Mouse (Mus musculus): ENCODE results near the gene Brd4. TPM values are rescaled to one million over a fixed set of nuclear protein-coding genes. Genes with fewer than 3 reads are reported as not detected.
A peak's percentile ranks its signal among the peaks of the same experiment; 100 is the strongest.
"Not testable (repeated sequence)": the region's sequence is repeated elsewhere in the genome, so short reads cannot be mapped to it uniquely, and the experiment has no call there.

The Brd4 gene
- polyA plus RNA-seq, 1 experiment from 2014 or later: 134 TPM

GRCm38 (mm10) chr17:32248192-32248591, 36.3 kb downstream of the Brd4 start:
- no peak overlapping the region for H3K4me3 ChIP-seq
- H3K27ac ChIP-seq: no peak overlapping the region
- peaks cover 34% of the 10 kb centered on the region for H3K36me3 ChIP-seq
- DNase-seq (ENCODE audit: low spot score): no peak
- H3K27me3 ChIP-seq (ENCODE audit: insufficient read depth, poor library complexity, severe bottlenecking): no peaks in the 10 kb centered on the region
- H3K4me1 ChIP-seq (replicated peaks): no peaks in the 10 kb centered on the region
- 100% methylated on average over 1 of the region's 1 CpGs for WGBS
- H3K9me3 ChIP-seq: no peaks in the 10 kb centered on the region

- Histone ChIP-seq H3K36me3 (peaks cover 28% of the 10 kb centered on the region), H3K4me3 (no peak overlapping the region), H3K27ac (no peak overlapping the region), H3K27me3 (ENCODE audit: insufficient read depth, poor library complexity, severe bottlenecking) (no peaks in the 10 kb centered on the region), H3K4me1 (replicated peaks) (no peaks in the 10 kb centered on the region), H3K9me3 (no peaks in the 10 kb centered on the region)
- DNase-seq (ENCODE audit: low spot score): no peak
- WGBS: 95% methylated on average over 1 of the region's 1 CpGs
These were observed 36.9 kb downstream of the Brd4 start for GRCm38 (mm10) chr17:32247616-32248015.

GRCm38 (mm10) chr17:32246117-32246516, 38.4 kb downstream of the Brd4 start:
- 84% methylated on average over 5 of the region's 5 CpGs for WGBS
- H3K4me3 ChIP-seq: no peak overlapping the region
- no peak overlapping the region for H3K27ac ChIP-seq
- H3K36me3 ChIP-seq: peaks cover 27% of the 10 kb centered on the region
- H3K27me3 ChIP-seq (ENCODE audit: insufficient read depth, poor library complexity, severe bottlenecking): no peaks in the 10 kb centered on the region
- H3K9me3 ChIP-seq: no peaks in the 10 kb centered on the region
- no peaks in the 10 kb centered on the region for H3K4me1 ChIP-seq (replicated peaks)
- no peak for DNase-seq (ENCODE audit: low spot score)

- Histone ChIP-seq H3K27me3 (ENCODE audit: insufficient read depth, poor library complexity, severe bottlenecking) (no peaks in the 10 kb centered on the region), H3K4me1 (replicated peaks) (peaks cover 5% of the 10 kb centered on the region; the same call in 1 of the 2 replicates), H3K27ac (no peak overlapping the region), H3K36me3 (peaks cover 44% of the 10 kb centered on the region), H3K4me3 (no peak overlapping the region), H3K9me3 (no peaks in the 10 kb centered on the region)
- no peak for DNase-seq (ENCODE audit: low spot score)
- 96% methylated on average over 2 of the region's 2 CpGs for WGBS
These were observed 43.5 kb downstream of the Brd4 start for GRCm38 (mm10) chr17:32240881-32241531.

GRCm38 (mm10) chr17:32238589-32238988, 45.9 kb downstream of the Brd4 start:
- 71% methylated on average over 1 of the region's 1 CpGs for WGBS
- no peak for DNase-seq (ENCODE audit: low spot score)
- peaks cover 47% of the 10 kb centered on the region for H3K36me3 ChIP-seq

GRCm38 (mm10) chr17:32235534-32236191, 48.9 kb downstream of the Brd4 start:
- WGBS: 83% methylated on average over 5 of the region's 5 CpGs
- Histone ChIP-seq H3K27ac (no peak overlapping the region), H3K27me3 (ENCODE audit: insufficient read depth, poor library complexity, severe bottlenecking) (no peaks in the 10 kb centered on the region), H3K4me1 (replicated peaks) (peaks cover 9% of the 10 kb centered on the region; the same call in 1 of the 2 replicates), H3K4me3 (no peak overlapping the region), H3K9me3 (no peaks in the 10 kb centered on the region), H3K36me3 (peaks cover 34% of the 10 kb centered on the region)
- DNase-seq (ENCODE audit: low spot score): peak; percentile 21

More at GRCm38 (mm10) chr17:32238589-32238988, 45.9 kb downstream of the Brd4 start:
- Histone ChIP-seq H3K27me3 (ENCODE audit: insufficient read depth, poor library complexity, severe bottlenecking) (no peaks in the 10 kb centered on the region), H3K27ac (no peak overlapping the region), H3K4me1 (replicated peaks) (peaks cover 9% of the 10 kb centered on the region; the same call in 1 of the 2 replicates), H3K9me3 (no peaks in the 10 kb centered on the region), H3K4me3 (no peak overlapping the region)

- Histone ChIP-seq H3K4me1 (replicated peaks) (peaks cover 6% of the 10 kb centered on the region; the same call in 1 of the 2 replicates), H3K27ac (no peak overlapping the region), H3K9me3 (no peaks in the 10 kb centered on the region), H3K4me3 (no peak overlapping the region), H3K36me3 (peaks cover 34% of the 10 kb centered on the region), H3K27me3 (ENCODE audit: insufficient read depth, poor library complexity, severe bottlenecking) (no peaks in the 10 kb centered on the region)
- no peak for DNase-seq (ENCODE audit: low spot score)
These were observed 51.3 kb downstream of the Brd4 start for GRCm38 (mm10) chr17:32233174-32233573.

- H3K27me3 ChIP-seq (ENCODE audit: insufficient read depth, poor library complexity, severe bottlenecking): no peaks in the 10 kb centered on the region
- H3K36me3 ChIP-seq: peaks cover 60% of the 10 kb centered on the region
- no peaks in the 10 kb centered on the region for H3K4me1 ChIP-seq (replicated peaks)
- no peak overlapping the region for H3K4me3 ChIP-seq
- no peak overlapping the region for H3K27ac ChIP-seq
- H3K9me3 ChIP-seq: no peaks in the 10 kb centered on the region
- 95% methylated on average over 4 of the region's 4 CpGs for WGBS
- DNase-seq (ENCODE audit: low spot score): no peak
These were observed 55.3 kb downstream of the Brd4 start for GRCm38 (mm10) chr17:32229256-32229655.

- Histone ChIP-seq H3K9me3 (no peaks in the 10 kb centered on the region), H3K27ac (no peak overlapping the region), H3K4me1 (replicated peaks) (no peaks in the 10 kb centered on the region), H3K4me3 (no peak overlapping the region), H3K36me3 (peaks cover 98% of the 10 kb centered on the region), H3K27me3 (ENCODE audit: insufficient read depth, poor library complexity, severe bottlenecking) (no peaks in the 10 kb centered on the region)
- 76% methylated on average over 3 of the region's 3 CpGs for WGBS
- DNase-seq (ENCODE audit: low spot score): no peak
These were observed 63.6 kb downstream of the Brd4 start for GRCm38 (mm10) chr17:32220873-32221272.

GRCm38 (mm10) chr17:32215587-32215986, 68.9 kb downstream of the Brd4 start:
- H3K9me3 ChIP-seq; DNase-seq (ENCODE audit: low spot score); H3K27ac ChIP-seq; H3K4me3 ChIP-seq; H3K4me1 ChIP-seq (replicated peaks); H3K27me3 ChIP-seq (ENCODE audit: insufficient read depth, poor library complexity, severe bottlenecking): not testable (repeated sequence)
- peaks cover 98% of the 10 kb centered on the region for H3K36me3 ChIP-seq
- WGBS: 72% methylated on average over 4 of the region's 4 CpGs

GRCm38 (mm10) chr17:32211554-32211953, 73.0 kb downstream of the Brd4 start:
- H3K4me1 ChIP-seq (replicated peaks); DNase-seq (ENCODE audit: low spot score); H3K27me3 ChIP-seq (ENCODE audit: insufficient read depth, poor library complexity, severe bottlenecking); H3K9me3 ChIP-seq; H3K4me3 ChIP-seq; H3K27ac ChIP-seq: not testable (repeated sequence)
- 96% methylated on average over 6 of the region's 6 CpGs for WGBS
- peaks cover 100% of the 10 kb centered on the region for H3K36me3 ChIP-seq

- WGBS: 51% methylated on average over 3 of the region's 3 CpGs
- H3K9me3 ChIP-seq: no peaks in the 10 kb centered on the region
- H3K27ac ChIP-seq: no peak overlapping the region
- DNase-seq (ENCODE audit: low spot score): peak; percentile 58
- H3K36me3 ChIP-seq: peaks cover 100% of the 10 kb centered on the region
- H3K27me3 ChIP-seq (ENCODE audit: insufficient read depth, poor library complexity, severe bottlenecking): no peaks in the 10 kb centered on the region
- H3K4me3 ChIP-seq: no peak overlapping the region
- no peaks in the 10 kb centered on the region for H3K4me1 ChIP-seq (replicated peaks)
These were observed 74.8 kb downstream of the Brd4 start for GRCm38 (mm10) chr17:32209752-32210151.

- H3K36me3 ChIP-seq: peaks cover 100% of the 10 kb centered on the region
- H3K27ac ChIP-seq: no peak overlapping the region
- 75% methylated on average over 6 of the region's 6 CpGs for WGBS
These were observed 75.4 kb downstream of the Brd4 start for GRCm38 (mm10) chr17:32209144-32209543.

More at GRCm38 (mm10) chr17:32209144-32209543, 75.4 kb downstream of the Brd4 start:
- H3K4me3 ChIP-seq: no peak overlapping the region
- no peaks in the 10 kb centered on the region for H3K9me3 ChIP-seq
- DNase-seq (ENCODE audit: low spot score): no peak
- H3K27me3 ChIP-seq (ENCODE audit: insufficient read depth, poor library complexity, severe bottlenecking): no peaks in the 10 kb centered on the region
- H3K4me1 ChIP-seq (replicated peaks): no peaks in the 10 kb centered on the region
